Mouse (Mus musculus) MEL (cell line): ENCODE results near the gene Mettl5. TPM values are rescaled to one million over a fixed set of nuclear protein-coding genes. Genes with fewer than 3 reads are reported as not detected.

Source experiments
- DNase-seq: peaks from one replicate; pipeline ENCODE4 v3.0.0; 2011; ENCODE audit warnings: low read depth, low spot score
- H3K27ac ChIP-seq: 2 replicates; pipeline ENCODE4 v1.5.1; 2012; ENCODE audit warnings: low read depth, mild to moderate bottlenecking, control low read depth, low read length, moderate library complexity; ENCODE audit not compliant: control insufficient read depth
- H3K27me3 ChIP-seq, 2 experiments: fragments of 150-350 bp in 1 of 2; sonication (generic) in 1 of 2; 2 replicates each; pipeline ENCODE4 v1.6.1; 2012; ENCODE audit warnings: low read length in 2 of 2, mild to moderate bottlenecking in 2 of 2, improper control_type of control experiment in 1 of 2, moderate library complexity in 1 of 2; ENCODE audit not compliant: insufficient read depth in 2 of 2, control insufficient read depth in 1 of 2
- H3K36me3 ChIP-seq, 2 experiments: 2 replicates each; pipeline ENCODE4 v1.6.1; 2012 to 2014; ENCODE audit warnings: low read length in 2 of 2, improper control_type of control experiment in 1 of 2, inconsistent platforms in 1 of 2, mild to moderate bottlenecking in 1 of 2; ENCODE audit not compliant: insufficient read depth in 2 of 2, control insufficient read depth in 1 of 2
- H3K4me1 ChIP-seq, 2 experiments: fragments of 150-350 bp in 1 of 2; sonication (generic) in 1 of 2; 2 replicates each; pipeline ENCODE4 v1.6.1; 2012; ENCODE audit warnings: low read length in 2 of 2, improper control_type of control experiment in 1 of 2, mild to moderate bottlenecking in 1 of 2; ENCODE audit not compliant: insufficient read depth in 2 of 2, control insufficient read depth in 1 of 2
- H3K4me3 ChIP-seq, 2 experiments: fragments of 150-350 bp in 1 of 2; sonication (generic) in 1 of 2; 2 replicates each; pipeline ENCODE4 v1.5.1; 2012; ENCODE audit warnings: low read depth in 2 of 2, low read length in 2 of 2, mild to moderate bottlenecking in 2 of 2, moderate library complexity in 2 of 2, control low read depth in 1 of 2, improper control_type of control experiment in 1 of 2; ENCODE audit not compliant: control insufficient read depth in 1 of 2, insufficient read depth in 1 of 2
- H3K79me2 ChIP-seq: 2 replicates; pipeline ENCODE4 v1.6.1; 2012; ENCODE audit warnings: mild to moderate bottlenecking, low read length, moderate library complexity; ENCODE audit not compliant: control insufficient read depth, poor library complexity, insufficient read depth
- H3K9ac ChIP-seq: 2 replicates; pipeline ENCODE4 v1.6.1; 2012; ENCODE audit warnings: low read depth, mild to moderate bottlenecking, control low read depth, low read length, moderate library complexity; ENCODE audit not compliant: control insufficient read depth, poor library complexity, severe bottlenecking
- H3K9me3 ChIP-seq: fragments of 150-350 bp; sonication (generic); replicated peaks from 2 replicates; pipeline ENCODE4 v1.6.1; 2012; ENCODE audit warnings: mild to moderate bottlenecking, low read length, improper control_type of control experiment, moderate library complexity; ENCODE audit not compliant: insufficient read depth
- CTCF ChIP-seq, 3 experiments: IDR thresholded peaks in 2 of 3; conservative IDR thresholded peaks in 1 of 3; 2 replicates each; pipeline ENCODE4 v1.5.1; 2011 to 2012; ENCODE audit warnings: low read length in 3 of 3, low read depth in 2 of 3, mild to moderate bottlenecking in 2 of 3, improper control_type of control experiment in 1 of 3, inconsistent platforms in 1 of 3, mixed read lengths in 1 of 3, moderate library complexity in 1 of 3; ENCODE audit not compliant: control insufficient read depth in 1 of 3, insufficient read depth in 1 of 3, poor library complexity in 1 of 3, severe bottlenecking in 1 of 3
- EP300 ChIP-seq, 2 experiments: IDR thresholded peaks; 2 replicates each; pipeline ENCODE4 v1.6.1; 2011; ENCODE audit warnings: improper control_type of control experiment in 2 of 2, low read length in 2 of 2, low read depth in 1 of 2, mild to moderate bottlenecking in 1 of 2
- GATA1 ChIP-seq: IDR thresholded peaks from 2 replicates; pipeline ENCODE4 v1.6.1; 2011; ENCODE audit warnings: low read depth, low read length, improper control_type of control experiment
- MAZ ChIP-seq: IDR thresholded peaks from 2 replicates; pipeline ENCODE4 v1.6.1; 2012; ENCODE audit warnings: low read depth, mild to moderate bottlenecking, inconsistent platforms, low read length, improper control_type of control experiment
- MYB ChIP-seq: IDR thresholded peaks from 2 replicates; pipeline ENCODE4 v1.6.1; 2011; ENCODE audit warnings: mild to moderate bottlenecking, low read depth, low read length, improper control_type of control experiment
- RAD21 ChIP-seq: IDR thresholded peaks from 2 replicates; pipeline ENCODE4 v1.6.1; 2011; ENCODE audit warnings: mild to moderate bottlenecking, low read depth, low read length, improper control_type of control experiment
- SIN3A ChIP-seq: IDR thresholded peaks from 2 replicates; pipeline ENCODE4 v1.6.1; 2012; ENCODE audit warnings: low read length, improper control_type of control experiment, inconsistent platforms
- SMC3 ChIP-seq: IDR thresholded peaks from 2 replicates; pipeline ENCODE4 v1.6.1; 2011; ENCODE audit warnings: low read depth, low read length, improper control_type of control experiment
- TAL1 ChIP-seq: IDR thresholded peaks from 2 replicates; pipeline ENCODE4 v1.6.1; 2012; ENCODE audit warnings: mild to moderate bottlenecking, inconsistent platforms, low read length, moderate library complexity, mixed read lengths
- ZC3H11A ChIP-seq: IDR thresholded peaks from 2 replicates; pipeline ENCODE4 v1.6.1; 2012; ENCODE audit warnings: low read depth, mild to moderate bottlenecking, inconsistent platforms, low read length, improper control_type of control experiment
- ZNF384 ChIP-seq: IDR thresholded peaks from 2 replicates; pipeline ENCODE4 v1.6.1; 2012; ENCODE audit warnings: low read depth, mild to moderate bottlenecking, inconsistent platforms, low read length, improper control_type of control experiment
- polyA plus RNA-seq, 2 experiments: library from polyadenylated mRNA; stranded (reverse) in 1 of 2; unstranded in 1 of 2; fragments of >175 nt in 1 of 2; fragments of >200 nt in 1 of 2; gene quantifications; 2 replicates each; pipeline versions ENCODE4 v1.2.1 to v1.2.4; 2012; ENCODE audit warnings: low replicate concordance in 2 of 2, low read depth in 1 of 2; ENCODE audit not compliant: insufficient read length in 2 of 2, insufficient read depth in 1 of 2, missing spikeins in 1 of 2
- total RNA-seq: library from RNA; depleted of rRNA; stranded (reverse); fragments of 300-350 nt; gene quantifications from 2 replicates; pipeline ENCODE4 v1.2.3, GENCODE M21; 2012

Mettl5 gene
- total and polyA plus RNA-seq, 3 experiments: 27.5 to 29.2 TPM; not detected in 1

GRCm38 (mm10) chr2:69897039-69897617 is 11.7 kb upstream of the Mettl5 start, which contains the start of gene Ubr3 (continued):
- TF ChIP-seq EP300 (IDR thresholded peaks at IDR 0.05; ENCODE audit: low read depth in 1 of 2, low read length in 2 of 2) (no peak), TAL1 (no peak)

- Histone ChIP-seq H3K4me3 (peak overlapping the region; percentile 21 to 57; a peak in 3 of 4 replicates), H3K27me3 (no peaks in the 10 kb centered on the region; a peak in 1 of 4 replicates), H3K9me3 (no peaks in the 10 kb centered on the region), H3K79me2 (peaks cover 22% of the 10 kb centered on the region), H3K36me3 (peaks cover 4 to 19% of the 10 kb centered on the region in 2 experiments; a peak in 2 of 4 replicates), H3K4me1 (peaks cover 8 to 9% of the 10 kb centered on the region in 2 experiments), H3K27ac (peak overlapping the region; percentile 39), H3K9ac (peak overlapping the region; percentile 28)
- TF ChIP-seq MAZ (no peak), GATA1 (peak; percentile 65; the same call in 1 of the 2 replicates)
- no peak for DNase-seq
Measured at GRCm38 (mm10) chr2:69896224-69896581, 10.8 kb upstream of the Mettl5 start.

GRCm38 (mm10) chr2:69895502-69896223 is 10.2 kb upstream of the Mettl5 start:
- no peaks in the 10 kb centered on the region for H3K9me3 ChIP-seq
- H3K79me2 ChIP-seq: peaks cover 22% of the 10 kb centered on the region
- no peaks in the 10 kb centered on the region; a peak in 1 of 4 replicates for H3K27me3 ChIP-seq
- H3K9ac ChIP-seq: peak overlapping the region; percentile 2; the same call in 1 of the 2 replicates
- H3K4me3 ChIP-seq: peak overlapping the region; percentile 1 to 57; a peak in 2 of 4 replicates
- DNase-seq: peak; percentile 79
- peaks cover 8 to 9% of the 10 kb centered on the region in 2 experiments for H3K4me1 ChIP-seq
- peak; percentile 64 for TF ChIP-seq SMC3
- TF ChIP-seq MAZ: no peak
- no peak for TF ChIP-seq MYB
- TF ChIP-seq RAD21: peak; percentile 63
- TF ChIP-seq SIN3A: peak; percentile 10; the same call in 1 of the 2 replicates
- no peak for TF ChIP-seq ZNF384
- peak; percentile 38; the same call in 1 of the 2 replicates for TF ChIP-seq ZC3H11A
- TF ChIP-seq CTCF (IDR thresholded peaks at IDR 0.05 in 2 of 3, conservative IDR thresholded peaks at IDR 0.05 in 1 of 3; ENCODE audit: control insufficient read depth in 1 of 3, insufficient read depth in 1 of 3, low read depth in 2 of 3, low read length in 3 of 3, poor library complexity in 1 of 3, severe bottlenecking in 1 of 3): peak; percentile 71 to 84 (median 74)
- H3K27ac ChIP-seq: peak overlapping the region; percentile 39
- peaks cover 4 to 19% of the 10 kb centered on the region in 2 experiments; a peak in 2 of 4 replicates for H3K36me3 ChIP-seq
